Mouse (Mus musculus): ENCODE data around the gene Lgr4.

Lgr4 gene

GRCm38 (mm10) chr2:109922306-109922705 is 4.9 kb downstream of the Lgr4 start:
- no peak for DNase-seq

GRCm38 (mm10) chr2:109923031-109923430 is 5.6 kb downstream of the Lgr4 start:
- no peak for DNase-seq

GRCm38 (mm10) chr2:109923945-109924344 is 6.5 kb downstream of the Lgr4 start:
- DNase-seq, result no peak

GRCm38 (mm10) chr2:109926984-109927383 is 9.5 kb downstream of the Lgr4 start:
- no peak for DNase-seq

GRCm38 (mm10) chr2:109927446-109927845 is 10.0 kb downstream of the Lgr4 start:
- no peak for DNase-seq

GRCm38 (mm10) chr2:109927876-109928275 is 10.4 kb downstream of the Lgr4 start:
- no peak for DNase-seq

- DNase-seq, result no peak
These were observed 11.3 kb downstream of the Lgr4 start for GRCm38 (mm10) chr2:109928791-109929190.

- DNase-seq, result no peak
These were observed 11.8 kb downstream of the Lgr4 start for GRCm38 (mm10) chr2:109929256-109929655.

- no peak for DNase-seq
These were observed 12.9 kb downstream of the Lgr4 start for GRCm38 (mm10) chr2:109930366-109930765.

- no peak for DNase-seq
These were observed 13.3 kb downstream of the Lgr4 start for GRCm38 (mm10) chr2:109930771-109931170.

- DNase-seq, result no peak
These were observed 14.7 kb downstream of the Lgr4 start for GRCm38 (mm10) chr2:109931978-109932780.

GRCm38 (mm10) chr2:109933151-109933550 is 15.7 kb downstream of the Lgr4 start:
- no peak for DNase-seq

GRCm38 (mm10) chr2:109934086-109934485 is 16.6 kb downstream of the Lgr4 start:
- DNase-seq, result no peak

GRCm38 (mm10) chr2:109935194-109935593 is 17.7 kb downstream of the Lgr4 start:
- DNase-seq, result no peak

- DNase-seq, result no peak
These were observed 18.4 kb downstream of the Lgr4 start for GRCm38 (mm10) chr2:109935754-109936409.

GRCm38 (mm10) chr2:109936410-109936755 is 18.9 kb downstream of the Lgr4 start:
- DNase-seq, result no peak

GRCm38 (mm10) chr2:109941973-109942444 is 24.6 kb downstream of the Lgr4 start:
- DNase-seq, result no peak

- no peak for DNase-seq
These were observed 25.5 kb downstream of the Lgr4 start for GRCm38 (mm10) chr2:109942810-109943570.

GRCm38 (mm10) chr2:109944995-109945394 is 27.5 kb downstream of the Lgr4 start:
- no peak for DNase-seq

- DNase-seq, result no peak
These were observed 28.1 kb downstream of the Lgr4 start for GRCm38 (mm10) chr2:109945532-109945931.

- no peak for DNase-seq
These were observed 29.0 kb downstream of the Lgr4 start for GRCm38 (mm10) chr2:109946426-109946825.

- no peak for DNase-seq
These were observed 32.1 kb downstream of the Lgr4 start for GRCm38 (mm10) chr2:109949519-109949918.

- no peak for DNase-seq
These were observed 32.9 kb downstream of the Lgr4 start for GRCm38 (mm10) chr2:109950311-109950710.

GRCm38 (mm10) chr2:109951050-109951449 is 33.6 kb downstream of the Lgr4 start:
- DNase-seq, result no peak

All from thymus, postnatal 25 days (tissue).